Comparison of ENCODE assay signal across 10 mouse cellular contexts in the genomic region with DNA sequence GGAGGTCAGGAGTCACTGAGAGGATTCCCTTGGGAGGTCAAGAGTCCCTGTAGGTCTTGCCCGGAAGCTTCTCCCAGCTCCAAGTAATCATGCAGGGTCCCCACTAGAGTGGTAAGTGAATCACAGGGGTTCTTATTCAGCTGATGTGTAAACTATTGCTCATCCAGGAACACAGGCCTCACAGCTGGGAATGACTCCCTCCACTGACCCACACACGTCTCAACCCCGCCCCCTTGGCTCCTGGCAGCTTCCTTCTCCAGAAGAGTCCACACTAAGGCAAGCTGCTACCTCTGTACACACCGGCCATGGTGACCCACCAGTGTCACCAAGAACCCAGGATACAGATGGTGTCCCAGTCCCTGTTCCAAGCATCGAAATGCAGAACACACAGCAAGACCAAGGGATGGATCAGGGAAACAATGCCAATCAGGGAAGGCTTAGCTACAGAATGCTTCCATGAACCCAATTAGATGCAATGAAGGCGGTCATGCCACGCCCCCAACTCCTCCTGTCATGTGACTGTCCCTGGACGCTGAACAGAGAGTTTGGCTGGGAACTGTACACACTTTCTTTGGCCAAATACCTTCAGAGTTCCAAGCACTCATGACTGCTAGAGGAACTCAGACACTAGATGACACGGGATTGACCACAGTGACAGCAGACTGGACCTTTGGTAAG. TPM values are rescaled to one million over a fixed set of nuclear protein-coding genes. Genes with fewer than 3 reads are reported as not detected.
DNase-seq lines count a peak whose midpoint lies in the region; ATAC-seq and TF ChIP-seq lines count a peak whose summit lies in the region.
"Had no signal": no experiment of that assay in that cellular context is flagged by ENCODE, and none has a peak within 500 bp of the region (broad histone marks: within the 10 kb centered on the region; RNA-seq: fewer than 3 reads in every experiment).

No protein-coding gene starts in this region.

- peaks cover 68% of the 10 kb centered on the region for H3K4me1 ChIP-seq in heart, embryonic 11.5 days (ENCODE audit: control insufficient read depth, insufficient read depth, low read length)
- peaks cover 81 to 91% of the 10 kb centered on the region in 2 experiments for H3K4me1 ChIP-seq in liver, embryonic 14.5 days (replicated peaks; ENCODE audit: control insufficient read depth in 2 of 2, insufficient read depth in 2 of 2, low read length in 1 of 2)

- TF ChIP-seq CTCF in liver, embryonic 14.5 days (IDR thresholded peaks at IDR 0.05; ENCODE audit: low read depth): no peak
- no peak for TF ChIP-seq CTCF in left cerebral cortex, adult 2 months (IDR thresholded peaks at IDR 0.05)

- H3K4me3 ChIP-seq in heart, embryonic 11.5 days (ENCODE audit: low read depth, low read length): no peak overlapping the region
- no peak overlapping the region; a peak in 2 of 4 replicates for H3K4me3 ChIP-seq in liver, embryonic 14.5 days (ENCODE audit: insufficient read depth in 1 of 2, low read depth in 2 of 2, low read length in 2 of 2)
- no peak overlapping the region for H3K4me3 ChIP-seq in left cerebral cortex, adult 2 months
- H3K4me3 ChIP-seq: neural tube, embryonic 12.5 days had no signal

- DNase-seq in left cerebral cortex, postnatal 14 days (ENCODE audit: low spot score in 2 of 2): peak; percentile 34 to 52
- no peak for DNase-seq in left cerebral cortex, adult 11 months (ENCODE audit: low spot score)
- DNase-seq in adrenal gland, postnatal 14 days: peak; percentile 80
- DNase-seq in liver, embryonic 14.5 days (ENCODE audit: low read depth in 3 of 3, low spot score in 3 of 3): no peak
- DNase-seq in thymus, postnatal 0 days (ENCODE audit: low spot score): no peak
- DNase-seq in left cerebral cortex, adult 2 months (ENCODE audit: extremely low spot score in 1 of 2, low spot score in 2 of 2): no peak

- peak overlapping the region; percentile 63; the same call in 1 of the 2 replicates for H3K4me2 ChIP-seq in heart, embryonic 11.5 days
- peak overlapping the region; percentile 79 for H3K4me2 ChIP-seq in liver, embryonic 14.5 days (ENCODE audit: low read depth)

- intact Hi-C loops in left cerebral cortex, postnatal 14 days (cut with DNase I): no loop called here
- intact Hi-C loops in left cerebral cortex, adult 2 months (cut with DNase I): no loop called here

- no peaks in the 10 kb centered on the region for H3K36me3 ChIP-seq in heart, embryonic 11.5 days (ENCODE audit: control insufficient read depth, insufficient read depth, low read length)
- peaks cover 2% of the 10 kb centered on the region for H3K36me3 ChIP-seq in liver, embryonic 14.5 days (replicated peaks; ENCODE audit: control insufficient read depth, insufficient read depth, low read depth)

- TF ChIP-seq EP300 in liver, embryonic 14.5 days (IDR thresholded peaks at IDR 0.05; ENCODE audit: low read depth): no peak

- peak overlapping the region; percentile 91 for H3K27ac ChIP-seq in heart, embryonic 11.5 days (ENCODE audit: low read depth, low read length)
- H3K27ac ChIP-seq in liver, embryonic 14.5 days: peak overlapping the region; percentile 79
- H3K27ac ChIP-seq in left cerebral cortex, adult 2 months: no peak overlapping the region
- H3K27ac ChIP-seq: neural tube, embryonic 12.5 days had no signal

- no peak for ATAC-seq in heart, embryonic 11.5 days (replicated peaks; ENCODE audit: insufficient number of reproducible peaks, low FRiP score, low TSS enrichment)
- ATAC-seq in liver, embryonic 14.5 days (ENCODE audit: insufficient read depth): no peak
- ATAC-seq in megakaryocyte, adult 5-6 weeks (ENCODE audit: poor library complexity, severe bottlenecking): no peak

- 60% methylated on average over 9 of the region's 9 CpGs for WGBS in heart, embryonic 11.5 days (ENCODE audit: insufficient replicate concordance)
- 61% methylated on average over 9 of the region's 9 CpGs for WGBS in liver, embryonic 14.5 days (ENCODE audit: insufficient replicate concordance)

- no peaks in the 10 kb centered on the region for H3K9me3 ChIP-seq in heart, embryonic 11.5 days (replicated peaks; ENCODE audit: control insufficient read depth, low read length)
- H3K9me3 ChIP-seq in liver, embryonic 14.5 days (ENCODE audit: control insufficient read depth, low read length): no peaks in the 10 kb centered on the region
- H3K9me3 ChIP-seq: neural tube, embryonic 12.5 days had no signal

- H3K9ac ChIP-seq in heart, embryonic 11.5 days (ENCODE audit: low read depth, low read length): no peak overlapping the region
- peak overlapping the region; percentile 84 for H3K9ac ChIP-seq in liver, embryonic 14.5 days (replicated peaks)

- no peaks in the 10 kb centered on the region for H3K27me3 ChIP-seq in heart, embryonic 11.5 days (ENCODE audit: control insufficient read depth, insufficient read depth, low read length)
- H3K27me3 ChIP-seq in liver, embryonic 14.5 days (ENCODE audit: control insufficient read depth, insufficient read depth, low read length): no peaks in the 10 kb centered on the region
- H3K27me3 ChIP-seq: neural tube, embryonic 12.5 days had no signal

RNA-seq across cellular contexts. Expression of a gene that starts 18.0 kb away (rescaled TPM):
- total RNA-seq in left cerebral cortex, postnatal 14 days (2021): 10 to 100 TPM; 19.7 to 21.4 TPM
- 18.8 and 21.2 TPM in 2 replicates for total RNA-seq in adrenal gland, postnatal 14 days (2021)
- 18.2 and 35.8 TPM in 2 replicates for polyA plus RNA-seq in heart, embryonic 11.5 days (2014; fragmentation: Nextera tagmentation; extraction: Ambion mirVana)
- polyA plus RNA-seq in liver, embryonic 14.5 days (2012; rRNA removed): 4.8 and 4.9 TPM in 2 replicates
- polyA plus RNA-seq in liver, embryonic 14.5 days (2014; fragmentation: Nextera tagmentation; extraction: Ambion mirVana): 6.7 TPM in 2 replicates
- total RNA-seq in megakaryocyte, adult 5-6 weeks (2015): 10.2 and 10.4 TPM in 2 replicates
- 4.7 and 4.9 TPM in 2 replicates for total RNA-seq in megakaryocyte, adult 5-6 weeks (2017)
- 4.2 and 4.4 TPM in 2 replicates for polyA plus RNA-seq in thymus, postnatal 0 days (2015; fragmentation: Nextera tagmentation; extraction: Ambion mirVana)
- 10 to 100 TPM; 28.2 to 28.6 TPM for total RNA-seq in left cerebral cortex, adult 2 months (2021)

RNA-seq across cellular contexts. Expression of a gene that starts 27.8 kb away (rescaled TPM):
- total RNA-seq in left cerebral cortex, postnatal 14 days (2021): not detected
- not detected in 2 replicates for total RNA-seq in adrenal gland, postnatal 14 days (2021)
- not detected in 2 replicates for polyA plus RNA-seq in heart, embryonic 11.5 days (2014; fragmentation: Nextera tagmentation; extraction: Ambion mirVana)
- polyA plus RNA-seq in liver, embryonic 14.5 days (2012; rRNA removed): not detected in 2 replicates
- not detected in 2 replicates for polyA plus RNA-seq in liver, embryonic 14.5 days (2014; fragmentation: Nextera tagmentation; extraction: Ambion mirVana)
- not detected in 2 replicates for total RNA-seq in megakaryocyte, adult 5-6 weeks (2015)
- total RNA-seq in megakaryocyte, adult 5-6 weeks (2017): not detected in 2 replicates
- 0.08 and 0.16 TPM in 2 replicates for polyA plus RNA-seq in thymus, postnatal 0 days (2015; fragmentation: Nextera tagmentation; extraction: Ambion mirVana)
- total RNA-seq in left cerebral cortex, adult 2 months (2021): not detected
- total RNA-seq: hematopoietic stem cell, adult 5-6 weeks had no signal
- polyA plus RNA-seq: neural tube, embryonic 12.5 days had no signal

Comparison
In these comparisons a context has a peak if more than half of its experiments do, and no peak if none do; other contexts are left out.
1. DNase-seq: peak in left cerebral cortex, postnatal 14 days (2 of 2) and adrenal gland, postnatal 14 days (single experiment); none in left cerebral cortex, adult 11 months (single experiment), liver, embryonic 14.5 days (0 of 3), thymus, postnatal 0 days (single experiment) and left cerebral cortex, adult 2 months (0 of 2).